Mouse (Mus musculus): ENCODE data around the gene Vmn1r79.
"Not testable (repeated sequence)": the region's sequence is repeated elsewhere in the genome, so short reads cannot be mapped to it uniquely, and the experiment has no call there.

Vmn1r79 gene

GRCm38 (mm10) chr7:12170979-12171378 is at the start of gene Vmn1r79:
Gene Vmn1r79 (plus strand): TSS chr7:12171279.
- not testable (repeated sequence) for DNase-seq (ENCODE audit: extremely low read depth, insufficient read length, low spot score)

GRCm38 (mm10) chr7:12149957-12150356 is 21.1 kb upstream of the Vmn1r79 start, which contains the start of gene Vmn1r78:
Gene Vmn1r78 (plus strand): TSS chr7:12150257.
- DNase-seq (ENCODE audit: extremely low read depth, insufficient read length, low spot score): no peak

GRCm38 (mm10) chr7:12156463-12156862 is 14.6 kb upstream of the Vmn1r79 start:
- DNase-seq (ENCODE audit: extremely low read depth, insufficient read length, low spot score): not testable (repeated sequence)

GRCm38 (mm10) chr7:12172926-12173325 is 1.8 kb downstream of the Vmn1r79 start:
- DNase-seq (ENCODE audit: extremely low read depth, insufficient read length, low spot score): not testable (repeated sequence)

- no peak for DNase-seq (ENCODE audit: extremely low read depth, insufficient read length, low spot score)
Measured at GRCm38 (mm10) chr7:12188986-12189385, 17.9 kb downstream of the Vmn1r79 start, which contains the start of gene Vmn1r80. Gene Vmn1r80 (plus strand): TSS chr7:12189286.

GRCm38 (mm10) chr7:12204141-12204540 is 33.1 kb downstream of the Vmn1r79 start:
- DNase-seq (ENCODE audit: extremely low read depth, insufficient read length, low spot score): no peak

Data from 3134 (cell line).